Mouse (Mus musculus): ENCODE results near the gene Catsper4.

GRCm38 (mm10) chr4:134250930-134251240 is 23.7 kb upstream of the Catsper4 start:
- no peak for TF ChIP-seq CTCF (IDR thresholded peaks at IDR 0.05; ENCODE audit: low read depth)
- TF ChIP-seq EP300 (IDR thresholded peaks at IDR 0.05; ENCODE audit: low read depth): no peak
